Mouse (Mus musculus) myocyte (in vitro differentiated cells): ENCODE measurements around the gene Camta1.

Experiments used
- E2F4 ChIP-seq: IDR thresholded peaks from one replicate; pipeline ENCODE4 v1.6.1; 2011; ENCODE audit warnings: mild to moderate bottlenecking, control low read depth, moderate library complexity; ENCODE audit not compliant: insufficient read depth
- POLR2A ChIP-seq: IDR thresholded peaks from one replicate; pipeline ENCODE4 v1.6.1; 2011; ENCODE audit warnings: low read depth, mild to moderate bottlenecking, control low read depth, moderate library complexity; ENCODE audit not compliant: insufficient read length
- POLR2AphosphoS2 ChIP-seq: IDR thresholded peaks from one replicate; pipeline ENCODE4 v1.6.1; 2011; ENCODE audit warnings: low read depth, control low read depth; ENCODE audit not compliant: insufficient read length
- TCF3 ChIP-seq: IDR thresholded peaks from one replicate; pipeline ENCODE4 v1.6.1; 2011; ENCODE audit warnings: low read depth, control low read depth; ENCODE audit not compliant: insufficient read length

- TF ChIP-seq POLR2A (no peak), E2F4 (no peak), TCF3 (no peak), POLR2AphosphoS2 (no peak)
Observed at GRCm38 (mm10) chr4:151215866-151216265, 645.8 kb downstream of the Camta1 start.
